Mouse (Mus musculus): Measurements from ENCODE around the gene Fndc4. TPM values are rescaled to one million over a fixed set of nuclear protein-coding genes. Genes with fewer than 3 reads are reported as not detected.

Gene Fndc4
- total and polyA plus RNA-seq, 3 experiments, result 0.32 TPM; not detected in 2

DNA sequence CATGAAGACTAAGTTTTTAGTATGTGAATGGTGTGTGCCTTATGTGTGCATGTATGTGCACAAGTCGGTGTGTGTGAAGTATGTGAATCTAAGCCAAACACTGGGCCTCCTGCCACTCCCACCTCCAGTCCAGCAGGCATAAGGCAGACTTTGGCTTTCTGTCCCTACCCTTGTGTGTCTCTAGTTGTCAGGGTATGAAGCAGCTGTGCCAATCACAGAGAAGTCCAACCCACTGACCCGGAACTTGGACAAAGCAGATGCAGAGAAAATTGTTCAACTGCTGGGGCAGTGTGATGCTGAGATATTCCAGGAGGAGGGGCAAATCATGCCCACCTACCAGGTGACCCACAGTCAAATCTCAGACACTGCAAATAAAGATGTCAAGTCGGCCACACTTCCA is 2.1 kb upstream of the Fndc4 start:
- Histone ChIP-seq H3K79me2 (ENCODE audit: control insufficient read depth, insufficient read depth, low read length, poor library complexity) (no peaks in the 10 kb centered on the region), H3K4me3 (ENCODE audit: control insufficient read depth in 1 of 2, insufficient read depth in 1 of 2, low read depth in 2 of 2, low read length in 2 of 2) (no peak overlapping the region), H3K36me3 (ENCODE audit: control insufficient read depth in 1 of 2, insufficient read depth in 2 of 2, low read length in 2 of 2) (no peaks in the 10 kb centered on the region; a peak in 1 of 4 replicates), H3K27me3 (ENCODE audit: control insufficient read depth in 1 of 2, insufficient read depth in 2 of 2, low read length in 2 of 2) (peaks cover 6% of the 10 kb centered on the region in 2 experiments), H3K4me1 (ENCODE audit: control insufficient read depth in 1 of 2, insufficient read depth in 2 of 2, low read length in 2 of 2) (no peaks in the 10 kb centered on the region), H3K9ac (ENCODE audit: control insufficient read depth, low read depth, low read length, poor library complexity, severe bottlenecking) (no peak overlapping the region), H3K27ac (ENCODE audit: control insufficient read depth, low read depth, low read length) (no peak overlapping the region), H3K9me3 (replicated peaks; ENCODE audit: insufficient read depth, low read length) (no peaks in the 10 kb centered on the region)
- no peak for TF ChIP-seq TAL1 (IDR thresholded peaks at IDR 0.05; ENCODE audit: low read length)
- no peak for TF ChIP-seq POLR2AphosphoS5 (IDR thresholded peaks at IDR 0.05; ENCODE audit: borderline replicate concordance, low read depth, low read length)
- TF ChIP-seq MEF2A (IDR thresholded peaks at IDR 0.05; ENCODE audit: extremely low read depth, insufficient replicate concordance, low read depth, low read length, poor library complexity, severe bottlenecking), result no peak
- TF ChIP-seq MAZ (IDR thresholded peaks at IDR 0.05; ENCODE audit: low read depth, low read length), result no peak
- TF ChIP-seq MYC (IDR thresholded peaks at IDR 0.05; ENCODE audit: low read depth, low read length), result no peak
- no peak for DNase-seq (ENCODE audit: low read depth, low spot score)

DNA sequence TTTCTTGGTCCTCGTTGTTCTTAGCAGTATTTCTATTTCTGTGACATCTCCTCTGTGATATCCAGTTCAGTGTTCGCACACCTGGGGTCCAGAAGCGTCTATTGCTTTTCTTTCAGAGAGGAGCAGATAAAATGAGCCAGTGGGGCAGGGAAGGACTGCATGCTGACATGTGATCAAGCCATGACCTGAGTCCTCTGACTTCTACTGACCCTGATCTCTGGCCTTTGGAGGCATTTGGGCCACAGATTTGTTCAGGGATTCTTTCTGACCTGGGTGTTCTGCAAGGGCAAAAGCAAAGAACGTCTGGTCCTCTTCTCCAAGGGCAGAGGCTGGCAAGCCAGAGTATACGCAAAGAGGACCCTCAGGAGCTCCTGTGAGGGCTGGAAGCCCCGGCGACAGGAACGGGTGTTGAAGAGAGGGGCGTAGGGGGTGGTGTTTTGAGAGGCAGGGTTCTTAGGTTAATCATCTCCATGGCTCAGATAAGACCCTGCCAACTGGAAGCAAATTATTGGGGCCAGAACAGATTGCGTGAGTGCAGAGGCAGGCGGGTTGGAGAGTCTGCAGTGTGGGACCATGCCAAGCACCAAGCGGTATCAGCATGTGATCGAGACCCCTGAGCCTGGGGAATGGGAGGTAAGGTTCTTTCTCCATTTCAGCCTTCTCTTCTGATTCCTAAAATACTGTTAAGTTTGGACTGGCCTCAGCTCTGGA is 1.3 kb upstream of the Fndc4 start, which contains the start of gene Gckr:
Gckr (plus strand) TSS at position 397 of the 711 bp plus-strand sequence.
- TF ChIP-seq JUND (IDR thresholded peaks at IDR 0.05; ENCODE audit: low read depth, low read length) (no peak), POLR2A (IDR thresholded peaks at IDR 0.05; ENCODE audit: control insufficient read depth in 1 of 2, insufficient read depth in 1 of 2, low read depth in 1 of 2, low read length in 2 of 2, poor library complexity in 1 of 2) (no peak), TBP (IDR thresholded peaks at IDR 0.05; ENCODE audit: low read depth, low read length) (no peak)
- no peak for DNase-seq (ENCODE audit: low read depth, low spot score)
- no peaks in the 10 kb centered on the region for H3K9me3 ChIP-seq (replicated peaks; ENCODE audit: insufficient read depth, low read length)
- H3K36me3 ChIP-seq (ENCODE audit: control insufficient read depth in 1 of 2, insufficient read depth in 2 of 2, low read length in 2 of 2), result peaks cover 0 to 6% of the 10 kb centered on the region in 2 experiments; a peak in 2 of 4 replicates
- no peak within 1 kb of the TSS for H3K27ac ChIP-seq (ENCODE audit: control insufficient read depth, low read depth, low read length)
- H3K27me3 ChIP-seq (ENCODE audit: control insufficient read depth in 1 of 2, insufficient read depth in 2 of 2, low read length in 2 of 2), result peaks cover 4 to 6% of the 10 kb centered on the region in 2 experiments
- no peak within 1 kb of the TSS for H3K9ac ChIP-seq (ENCODE audit: control insufficient read depth, low read depth, low read length, poor library complexity, severe bottlenecking)
- H3K4me1 ChIP-seq (ENCODE audit: control insufficient read depth in 1 of 2, insufficient read depth in 2 of 2, low read length in 2 of 2), result 0 out of 4 replicates have a peak, but pooled peaks cover 0 to 7% of the 10 kb centered on the region in 2 experiments
- H3K4me3 ChIP-seq (ENCODE audit: control insufficient read depth in 1 of 2, insufficient read depth in 1 of 2, low read depth in 2 of 2, low read length in 2 of 2), result no peak within 1 kb of the TSS
- no peaks in the 10 kb centered on the region for H3K79me2 ChIP-seq (ENCODE audit: control insufficient read depth, insufficient read depth, low read length, poor library complexity)

DNA sequence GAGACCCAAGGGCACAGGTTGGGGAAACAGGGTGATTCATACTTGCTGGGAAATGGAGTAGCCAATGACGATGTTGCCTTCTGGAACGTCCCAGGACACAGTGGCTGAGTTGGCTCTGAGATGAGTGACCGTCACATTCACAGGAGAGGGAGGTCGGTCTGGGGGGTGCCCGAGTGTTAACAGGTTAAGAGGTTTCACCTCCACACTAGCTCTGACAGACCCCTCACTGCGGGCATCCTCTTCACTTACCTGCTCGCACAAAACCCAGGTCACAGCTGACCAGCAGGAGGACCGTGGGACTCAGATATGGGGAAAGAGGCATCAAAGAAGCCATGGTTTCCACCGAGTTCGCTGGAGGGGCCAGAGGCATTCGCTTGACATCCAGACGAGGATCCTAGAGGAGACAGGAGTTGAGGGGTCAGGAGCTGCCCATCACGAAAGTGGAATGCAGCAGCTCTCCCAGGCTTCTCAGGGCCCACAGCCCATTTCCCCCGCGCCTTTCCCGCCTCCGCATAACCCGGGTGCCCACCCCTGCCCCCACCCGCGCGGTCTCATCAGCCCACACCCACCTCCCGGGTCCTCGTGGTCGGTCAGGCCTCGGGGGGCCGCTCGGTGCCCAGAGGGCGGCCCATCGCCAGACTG is 795 bp downstream of the Fndc4 start:
- Histone ChIP-seq H3K4me1 (ENCODE audit: control insufficient read depth in 1 of 2, insufficient read depth in 2 of 2, low read length in 2 of 2) (peaks cover 6 to 17% of the 10 kb centered on the region in 2 experiments), H3K4me3 (ENCODE audit: control insufficient read depth in 1 of 2, insufficient read depth in 1 of 2, low read depth in 2 of 2, low read length in 2 of 2) (no peak overlapping the region), H3K9ac (ENCODE audit: control insufficient read depth, low read depth, low read length, poor library complexity, severe bottlenecking) (no peak overlapping the region), H3K79me2 (ENCODE audit: control insufficient read depth, insufficient read depth, low read length, poor library complexity) (no peaks in the 10 kb centered on the region), H3K27me3 (ENCODE audit: control insufficient read depth in 1 of 2, insufficient read depth in 2 of 2, low read length in 2 of 2) (peaks cover 2 to 6% of the 10 kb centered on the region in 2 experiments), H3K9me3 (replicated peaks; ENCODE audit: insufficient read depth, low read length) (no peaks in the 10 kb centered on the region), H3K36me3 (ENCODE audit: control insufficient read depth in 1 of 2, insufficient read depth in 2 of 2, low read length in 2 of 2) (peaks cover 0 to 15% of the 10 kb centered on the region in 2 experiments; a peak in 2 of 4 replicates), H3K27ac (ENCODE audit: control insufficient read depth, low read depth, low read length) (no peak overlapping the region)
- no peak for DNase-seq (ENCODE audit: low read depth, low spot score)
- no peak for TF ChIP-seq MAFK (IDR thresholded peaks at IDR 0.05; ENCODE audit: borderline replicate concordance, low read depth, low read length)
- no peak for TF ChIP-seq USF2 (IDR thresholded peaks at IDR 0.05; ENCODE audit: borderline replicate concordance in 1 of 2, insufficient read depth in 1 of 2, low read depth in 1 of 2, low read length in 2 of 2)
- no peak for TF ChIP-seq ZMIZ1 (IDR thresholded peaks at IDR 0.05; ENCODE audit: low read depth, low read length)
- no peak for TF ChIP-seq MEF2A (IDR thresholded peaks at IDR 0.05; ENCODE audit: extremely low read depth, insufficient replicate concordance, low read depth, low read length, poor library complexity, severe bottlenecking)
- TF ChIP-seq POLR2A (IDR thresholded peaks at IDR 0.05; ENCODE audit: control insufficient read depth in 1 of 2, insufficient read depth in 1 of 2, low read depth in 1 of 2, low read length in 2 of 2, poor library complexity in 1 of 2), result no peak
- TF ChIP-seq RAD21 (IDR thresholded peaks at IDR 0.05; ENCODE audit: low read depth, low read length), result no peak
- no peak for TF ChIP-seq MAX (IDR thresholded peaks at IDR 0.05; ENCODE audit: low read length)
- TF ChIP-seq GATA1 (IDR thresholded peaks at IDR 0.05; ENCODE audit: low read depth, low read length), result no peak
- TF ChIP-seq ZC3H11A (IDR thresholded peaks at IDR 0.05; ENCODE audit: low read depth, low read length), result no peak
- no peak for TF ChIP-seq MAZ (IDR thresholded peaks at IDR 0.05; ENCODE audit: low read depth, low read length)
- TF ChIP-seq MYB (IDR thresholded peaks at IDR 0.05; ENCODE audit: low read depth, low read length), result no peak
- no peak for TF ChIP-seq TCF12 (IDR thresholded peaks at IDR 0.05; ENCODE audit: low read depth, low read length)
- TF ChIP-seq USF1 (IDR thresholded peaks at IDR 0.05; ENCODE audit: low read depth, low read length), result no peak
- TF ChIP-seq E2F4 (IDR thresholded peaks at IDR 0.05; ENCODE audit: borderline replicate concordance, low read depth, low read length), result no peak
- TF ChIP-seq RCOR1 (IDR thresholded peaks at IDR 0.05; ENCODE audit: low read depth, low read length), result no peak
- no peak for TF ChIP-seq SIN3A (IDR thresholded peaks at IDR 0.05; ENCODE audit: low read length)
- no peak for TF ChIP-seq BHLHE40 (IDR thresholded peaks at IDR 0.05; ENCODE audit: borderline replicate concordance, low read depth, low read length)
- no peak for TF ChIP-seq SMC3 (IDR thresholded peaks at IDR 0.05; ENCODE audit: low read depth, low read length)
